Mouse (Mus musculus) heart, adult 2 months (tissue): ENCODE results near the gene Gm14139.

Source experiments
- CTCF ChIP-seq: fragments of 200-600 bp; IDR thresholded peaks from 2 replicates; pipeline ENCODE4 v1.8.1; 2022; ENCODE audit warnings: antibody characterized with exemption, mild to moderate bottlenecking, moderate library complexity
- EP300 ChIP-seq: fragments of 200-500 bp; IDR thresholded peaks from 2 replicates; pipeline ENCODE4 v1.6.1; 2011; ENCODE audit warnings: low read depth, low read length, control low read depth; ENCODE audit not compliant: insufficient read depth
- POLR2A ChIP-seq: fragments of 200-500 bp; IDR thresholded peaks from 2 replicates; pipeline ENCODE4 v1.6.1; 2011; ENCODE audit warnings: mild to moderate bottlenecking, low read depth, low read length, control low read depth; ENCODE audit not compliant: insufficient read depth

GRCm38 (mm10) chr2:150166703-150167102 is 14.9 kb upstream of the Gm14139 start:
- TF ChIP-seq POLR2A: no peak
- no peak for TF ChIP-seq CTCF
- TF ChIP-seq EP300: no peak
